In the genomic region with DNA sequence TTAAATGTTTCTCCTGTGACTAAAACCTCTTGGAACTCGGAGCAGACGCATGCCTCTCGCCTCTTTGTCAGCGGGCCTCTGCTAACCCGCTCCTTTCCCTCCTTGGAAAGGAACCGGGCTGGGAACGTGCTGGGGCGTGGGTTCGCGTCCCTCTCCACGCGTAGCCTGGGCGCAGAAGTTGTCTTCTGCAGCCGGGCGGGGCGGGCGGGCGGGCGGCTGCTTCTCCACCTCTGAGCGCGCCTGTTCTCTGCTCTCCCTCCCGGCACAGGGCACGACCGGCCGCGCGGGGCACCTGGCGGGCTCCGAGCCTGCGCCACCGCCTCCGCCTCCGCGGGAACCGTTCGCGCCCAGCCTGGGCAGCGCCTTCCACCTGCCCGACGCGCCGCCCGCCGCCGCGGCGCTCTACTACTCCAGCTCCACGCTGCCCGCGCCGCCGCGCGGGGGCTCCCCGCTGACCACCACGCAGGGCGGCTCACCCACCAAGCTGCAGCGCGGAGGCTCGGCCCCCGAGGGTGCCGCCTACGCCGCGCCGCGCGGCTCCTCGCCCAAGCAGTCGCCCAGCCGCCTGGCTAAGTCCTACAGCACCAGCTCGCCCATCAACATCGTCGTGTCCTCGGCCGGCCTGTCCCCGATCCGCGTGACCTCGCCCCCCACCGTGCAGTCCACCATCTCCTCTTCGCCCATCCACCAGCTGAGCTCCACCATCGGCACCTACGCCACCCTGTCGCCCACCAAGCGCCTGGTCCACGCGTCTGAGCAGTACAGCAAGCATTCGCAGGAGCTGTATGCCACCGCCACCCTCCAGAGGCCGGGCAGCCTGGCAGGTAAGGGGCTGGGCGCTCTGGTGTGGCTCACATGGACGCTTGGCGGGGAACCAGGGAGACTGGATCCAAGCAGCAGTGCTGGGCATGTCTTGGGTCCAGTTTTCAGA, we compare ENCODE assay signal across 8 mouse cellular contexts.
DNase-seq lines count a peak whose midpoint lies in the region; ATAC-seq and TF ChIP-seq lines count a peak whose summit lies in the region.

No protein-coding gene starts in this region.

- peak overlapping the region; percentile 85 for H3K4me2 ChIP-seq in kidney, postnatal 0 days (ENCODE audit: low read length)
- peak overlapping the region; percentile 97 for H3K4me2 ChIP-seq in forebrain, embryonic 14.5 days (ENCODE audit: low read length)

- H3K4me3 ChIP-seq in kidney, postnatal 0 days (replicated peaks; ENCODE audit: low read depth, low read length), result peak overlapping the region; percentile 47
- H3K4me3 ChIP-seq in forebrain, embryonic 14.5 days (ENCODE audit: low read depth, low read length), result peak overlapping the region; percentile 53

- no peak for TF ChIP-seq CTCF in kidney, postnatal 0 days (IDR thresholded peaks at IDR 0.05; ENCODE audit: low read depth)

- H3K4me1 ChIP-seq in kidney, postnatal 0 days (replicated peaks; ENCODE audit: insufficient read depth, low read length), result peaks cover 6% of the 10 kb centered on the region; the same call in 1 of the 2 replicates
- H3K4me1 ChIP-seq in forebrain, embryonic 14.5 days (ENCODE audit: control insufficient read depth, insufficient read depth, low read length), result peaks cover 12% of the 10 kb centered on the region

- peak overlapping the region; percentile 36; the same call in 1 of the 2 replicates for H3K9ac ChIP-seq in kidney, postnatal 0 days (ENCODE audit: low read depth, low read length)
- H3K9ac ChIP-seq in forebrain, embryonic 14.5 days (ENCODE audit: low read length), result peak overlapping the region; percentile 75

- H3K36me3 ChIP-seq in kidney, postnatal 0 days (ENCODE audit: insufficient read depth, low read length), result no peaks in the 10 kb centered on the region
- no peaks in the 10 kb centered on the region for H3K36me3 ChIP-seq in forebrain, embryonic 14.5 days (ENCODE audit: control insufficient read depth, insufficient read depth, low read length)

- peaks cover 3% of the 10 kb centered on the region; the same call in 1 of the 2 replicates for H3K27me3 ChIP-seq in kidney, postnatal 0 days (ENCODE audit: insufficient read depth, low read length)
- no peaks in the 10 kb centered on the region for H3K27me3 ChIP-seq in forebrain, embryonic 14.5 days (replicated peaks; ENCODE audit: control insufficient read depth, insufficient read depth, low read length)

- peak; percentile 10 for DNase-seq in kidney, postnatal 0 days (ENCODE audit: low spot score)
- DNase-seq in kidney, postnatal 25 days, result no peak
- DNase-seq in forebrain, embryonic 14.5 days (ENCODE audit: low spot score), result peak; percentile 24
- DNase-seq in kidney, postnatal 4 days, result peak; percentile 33 to 50
- peak; percentile 12 for DNase-seq in lung, postnatal 10 days
- peak; percentile 37 for DNase-seq in right cerebral cortex, adult 18-20 months

- 1% methylated on average over 67 of the region's 94 CpGs for WGBS in kidney, postnatal 0 days
- WGBS in forebrain, embryonic 14.5 days, result 3% methylated on average over 90 of the region's 94 CpGs

- H3K9me3 ChIP-seq in kidney, postnatal 0 days (replicated peaks; ENCODE audit: low read length), result no peaks in the 10 kb centered on the region
- no peaks in the 10 kb centered on the region for H3K9me3 ChIP-seq in forebrain, embryonic 14.5 days (replicated peaks; ENCODE audit: control insufficient read depth, low read length)

- no peak overlapping the region for H3K27ac ChIP-seq in kidney, postnatal 0 days
- no peak overlapping the region for H3K27ac ChIP-seq in forebrain, embryonic 14.5 days (ENCODE audit: low read depth, low read length)

- peak; percentile 61; the same call in 1 of the 2 replicates for ATAC-seq in kidney, postnatal 0 days (replicated peaks; ENCODE audit: low FRiP score, low read depth)
- peak; percentile 56 for ATAC-seq in cerebellum, adult (ENCODE audit: insufficient number of reproducible peaks, low FRiP score, low TSS enrichment)
- ATAC-seq in forebrain, embryonic 14.5 days, result peak; percentile 64
- ATAC-seq in inflammation-experienced regulatory T-cells, adult 6 months, result no peak

Comparison
In these comparisons a context has a peak if more than half of its experiments do, and no peak if none do; other contexts are left out.
1. DNase-seq: peak in kidney, postnatal 0 days (single experiment), forebrain, embryonic 14.5 days (single experiment), kidney, postnatal 4 days (2 of 2), lung, postnatal 10 days (single experiment) and right cerebral cortex, adult 18-20 months (single experiment); none in kidney, postnatal 25 days (0 of 2).